Mouse (Mus musculus): ENCODE results near the gene Pdzd7. TPM values are rescaled to one million over a fixed set of nuclear protein-coding genes. Genes with fewer than 3 reads are reported as not detected.

Gene Pdzd7
- polyA plus RNA-seq, 1 experiment, result 5.0 TPM

GRCm38 (mm10) chr19:45016341-45017215 lies 28.9 kb downstream of the Pdzd7 start:
- Histone ChIP-seq H3K4me3 (peak overlapping the region; percentile 87), H3K36me3 (ENCODE audit: control insufficient read depth, insufficient read depth) (no peaks in the 10 kb centered on the region), H3K27me3 (ENCODE audit: control insufficient read depth, insufficient read depth, insufficient read length) (no peaks in the 10 kb centered on the region), H3K79me2 (ENCODE audit: control insufficient read depth, insufficient read depth) (peaks cover 43% of the 10 kb centered on the region), H3ac (ENCODE audit: control insufficient read depth, insufficient read length) (peak overlapping the region; percentile 86), H3K4me2 (ENCODE audit: low read depth) (peak overlapping the region; percentile 90)
- TF ChIP-seq REST (IDR thresholded peaks at IDR 0.05; ENCODE audit: insufficient read depth, insufficient read length) (no peak), TCF3 (IDR thresholded peaks at IDR 0.05; ENCODE audit: insufficient read length, low read depth) (peak; percentile 38), CEBPB (IDR thresholded peaks at IDR 0.05; ENCODE audit: insufficient read depth, poor library complexity, severe bottlenecking) (0 out of 2 replicates have a peak, but pooled peaks have one; percentile 23), POLR2A (IDR thresholded peaks at IDR 0.05; ENCODE audit: insufficient read length, low read depth) (peak; percentile 76), SRF (IDR thresholded peaks at IDR 0.05; ENCODE audit: control insufficient read depth, insufficient read length, low read depth) (no peak), USF1 (IDR thresholded peaks at IDR 0.05; ENCODE audit: low read depth) (peak; percentile 97), TCF12 (IDR thresholded peaks at IDR 0.05; ENCODE audit: insufficient read depth, poor library complexity, severe bottlenecking) (no peak), MAX (IDR thresholded peaks at IDR 0.05; ENCODE audit: low read depth) (no peak), POLR2AphosphoS2 (IDR thresholded peaks at IDR 0.05; ENCODE audit: insufficient read length, low read depth) (peak; percentile 63), MYOG (IDR thresholded peaks at IDR 0.05; ENCODE audit: control insufficient read depth in 1 of 3, insufficient read depth in 1 of 3, insufficient read length in 2 of 3, low read depth in 2 of 3) (peak; percentile 52 to 91 (median 80)), E2F4 (IDR thresholded peaks at IDR 0.05; ENCODE audit: insufficient read depth) (no peak), MYOD1 (IDR thresholded peaks at IDR 0.05; ENCODE audit: control insufficient read depth in 1 of 3, insufficient read length in 2 of 3, low read depth in 2 of 3) (peak; percentile 39 to 89 (median 63))

- Histone ChIP-seq H3K27me3 (ENCODE audit: control insufficient read depth, insufficient read depth, insufficient read length) (no peaks in the 10 kb centered on the region), H3K4me3 (peak overlapping the region; percentile 87), H3K79me2 (ENCODE audit: control insufficient read depth, insufficient read depth) (peaks cover 34% of the 10 kb centered on the region), H3ac (ENCODE audit: control insufficient read depth, insufficient read length) (peak overlapping the region; percentile 44), H3K4me2 (ENCODE audit: low read depth) (peak overlapping the region; percentile 88), H3K36me3 (ENCODE audit: control insufficient read depth, insufficient read depth) (no peaks in the 10 kb centered on the region)
- TF ChIP-seq MYOG (IDR thresholded peaks at IDR 0.05; ENCODE audit: control insufficient read depth in 1 of 3, insufficient read depth in 1 of 3, insufficient read length in 2 of 3, low read depth in 2 of 3) (no peak), POLR2A (IDR thresholded peaks at IDR 0.05; ENCODE audit: insufficient read length, low read depth) (no peak), SRF (IDR thresholded peaks at IDR 0.05; ENCODE audit: control insufficient read depth, insufficient read length, low read depth) (no peak), REST (IDR thresholded peaks at IDR 0.05; ENCODE audit: insufficient read depth, insufficient read length) (no peak), CEBPB (IDR thresholded peaks at IDR 0.05; ENCODE audit: insufficient read depth, poor library complexity, severe bottlenecking) (no peak), USF1 (IDR thresholded peaks at IDR 0.05; ENCODE audit: low read depth) (peak; percentile 68), E2F4 (IDR thresholded peaks at IDR 0.05; ENCODE audit: insufficient read depth) (no peak), MAX (IDR thresholded peaks at IDR 0.05; ENCODE audit: low read depth) (no peak), POLR2AphosphoS2 (IDR thresholded peaks at IDR 0.05; ENCODE audit: insufficient read length, low read depth) (peak; percentile 48), TCF12 (IDR thresholded peaks at IDR 0.05; ENCODE audit: insufficient read depth, poor library complexity, severe bottlenecking) (no peak), TCF3 (IDR thresholded peaks at IDR 0.05; ENCODE audit: insufficient read length, low read depth) (no peak), MYOD1 (IDR thresholded peaks at IDR 0.05; ENCODE audit: control insufficient read depth in 1 of 3, insufficient read length in 2 of 3, low read depth in 2 of 3) (peak; percentile 43 to 86 (median 73))
Measured at GRCm38 (mm10) chr19:45015518-45016281, 29.8 kb downstream of the Pdzd7 start.

- Histone ChIP-seq H3K36me3 (ENCODE audit: control insufficient read depth, insufficient read depth) (no peaks in the 10 kb centered on the region), H3K27me3 (ENCODE audit: control insufficient read depth, insufficient read depth, insufficient read length) (no peaks in the 10 kb centered on the region), H3K4me3 (peak overlapping the region; percentile 87), H3K4me2 (ENCODE audit: low read depth) (peak overlapping the region; percentile 88), H3K79me2 (ENCODE audit: control insufficient read depth, insufficient read depth) (peaks cover 27% of the 10 kb centered on the region), H3ac (ENCODE audit: control insufficient read depth, insufficient read length) (peak overlapping the region; percentile 44)
- TF ChIP-seq TCF12 (IDR thresholded peaks at IDR 0.05; ENCODE audit: insufficient read depth, poor library complexity, severe bottlenecking), result no peak
- TF ChIP-seq CEBPB (IDR thresholded peaks at IDR 0.05; ENCODE audit: insufficient read depth, poor library complexity, severe bottlenecking), result no peak
- TF ChIP-seq SRF (IDR thresholded peaks at IDR 0.05; ENCODE audit: control insufficient read depth, insufficient read length, low read depth), result no peak
- no peak for TF ChIP-seq MAX (IDR thresholded peaks at IDR 0.05; ENCODE audit: low read depth)
- TF ChIP-seq E2F4 (IDR thresholded peaks at IDR 0.05; ENCODE audit: insufficient read depth), result no peak
- TF ChIP-seq MYOD1 (IDR thresholded peaks at IDR 0.05; ENCODE audit: control insufficient read depth in 1 of 3, insufficient read length in 2 of 3, low read depth in 2 of 3), result no peak
- TF ChIP-seq MYOG (IDR thresholded peaks at IDR 0.05; ENCODE audit: control insufficient read depth in 1 of 3, insufficient read depth in 1 of 3, insufficient read length in 2 of 3, low read depth in 2 of 3), result no peak
- TF ChIP-seq POLR2AphosphoS2 (IDR thresholded peaks at IDR 0.05; ENCODE audit: insufficient read length, low read depth), result no peak
- no peak for TF ChIP-seq TCF3 (IDR thresholded peaks at IDR 0.05; ENCODE audit: insufficient read length, low read depth)
- no peak for TF ChIP-seq REST (IDR thresholded peaks at IDR 0.05; ENCODE audit: insufficient read depth, insufficient read length)
- TF ChIP-seq USF1 (IDR thresholded peaks at IDR 0.05; ENCODE audit: low read depth), result no peak
- TF ChIP-seq POLR2A (IDR thresholded peaks at IDR 0.05; ENCODE audit: insufficient read length, low read depth), result no peak
Measured at GRCm38 (mm10) chr19:45014981-45015402, 30.5 kb downstream of the Pdzd7 start.

Data from myocyte (in vitro differentiated cells).